Mouse (Mus musculus) brain, embryonic 18.5 days (tissue): ENCODE measurements around the gene Sertad4.

Source experiments
- DNase-seq: peaks from one replicate; pipeline ENCODE4 v3.0.0-alpha.2; 2012; ENCODE audit warnings: low read depth, low spot score

The Sertad4 gene

DNA sequence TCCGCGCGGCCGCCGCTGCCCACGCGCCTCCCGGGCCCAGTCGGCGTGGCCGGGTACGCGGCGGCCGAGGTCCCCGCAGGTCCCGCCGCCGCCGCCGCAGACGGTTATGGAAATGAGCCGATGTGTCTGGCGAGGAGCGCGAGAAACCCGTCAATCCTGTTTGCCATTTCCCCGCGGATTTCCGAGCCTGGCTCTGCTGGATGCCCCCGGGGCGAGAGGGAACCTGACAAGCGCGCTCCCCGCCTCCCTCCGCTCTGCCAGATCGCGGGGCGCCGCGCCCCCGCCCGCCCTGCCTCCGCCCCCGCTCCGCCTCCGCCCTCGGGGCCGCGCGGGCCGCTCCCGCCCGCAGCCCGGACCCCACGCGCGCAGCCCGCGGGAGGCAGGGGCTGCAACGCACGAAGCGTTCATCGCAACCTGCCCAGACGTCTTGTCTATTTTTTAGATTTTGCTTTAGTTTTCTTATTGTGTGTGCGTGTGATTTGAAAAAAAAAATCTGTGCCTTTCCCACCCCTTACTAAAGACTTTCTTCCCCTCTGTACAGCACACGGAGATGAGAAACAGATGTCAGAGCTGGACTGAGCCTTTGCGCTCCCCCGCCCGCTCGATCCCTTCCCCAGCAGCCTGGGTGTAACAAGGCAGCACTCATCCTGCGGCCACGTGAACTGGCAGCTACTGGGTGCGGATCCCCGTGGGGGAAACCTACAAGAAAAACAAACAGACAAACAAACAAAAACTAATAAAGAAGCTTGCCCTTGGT lies at the start of gene Sertad4:
TSS of gene Sertad4 (minus strand) at position 283 of the 757 bp plus-strand sequence.
- no peak for DNase-seq

DNA sequence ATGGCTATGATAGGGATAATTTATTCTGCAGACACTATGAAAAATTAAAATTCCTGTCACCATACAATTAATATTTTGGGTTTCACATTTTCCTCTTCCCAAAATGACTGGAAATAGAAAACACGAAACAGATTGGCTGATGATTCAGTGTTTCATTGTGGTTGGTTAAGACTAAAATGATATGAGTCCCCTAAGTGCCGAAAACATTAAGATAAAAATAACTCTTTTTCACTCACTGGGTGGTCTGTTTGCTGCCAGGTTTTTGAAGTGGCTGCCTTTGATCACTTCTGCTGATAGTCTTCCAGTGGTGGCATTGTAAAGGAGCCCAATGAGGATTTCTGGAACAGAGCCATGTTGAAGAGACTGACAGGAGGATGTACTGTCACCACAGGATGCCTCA lies 46.0 kb upstream of the Sertad4 start:
- no peak for DNase-seq

DNA sequence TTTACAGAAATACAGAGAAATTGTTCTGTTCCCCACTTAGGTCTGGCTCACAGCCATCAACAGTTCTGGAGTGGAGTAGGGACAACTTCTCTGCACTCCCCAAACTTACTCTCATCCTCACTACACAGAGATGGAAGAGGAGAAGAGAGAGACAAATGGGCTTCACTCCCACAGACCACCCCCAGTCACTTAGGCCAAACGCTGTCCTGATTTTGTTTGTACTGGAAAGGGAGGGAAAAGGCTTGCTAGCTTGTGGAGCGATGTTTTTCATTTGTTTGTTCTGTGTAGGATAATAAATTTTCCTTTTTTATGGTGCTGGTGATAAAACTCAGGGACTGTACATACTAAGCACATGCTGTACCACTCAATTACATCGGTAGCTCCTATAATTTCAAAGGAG lies 45.4 kb upstream of the Sertad4 start:
- no peak for DNase-seq

DNA sequence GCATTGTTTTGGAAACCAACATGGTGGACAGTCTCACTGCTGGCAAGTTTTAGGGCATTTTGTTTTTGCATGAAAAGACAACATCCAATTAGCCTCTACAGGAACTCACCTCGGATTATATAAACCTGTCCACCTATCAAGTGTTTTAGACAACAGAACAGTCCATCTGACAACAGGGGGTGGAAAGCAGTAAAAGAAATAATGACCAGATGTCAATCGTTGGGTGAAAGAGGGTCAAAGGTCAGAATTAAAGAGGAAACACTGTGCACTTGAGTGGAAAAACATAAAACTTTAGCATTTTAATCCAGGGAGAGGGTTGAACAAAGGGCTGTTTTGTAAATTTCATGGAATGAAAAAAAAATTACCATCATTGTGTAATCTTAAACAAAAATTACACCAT lies 43.2 kb upstream of the Sertad4 start:
- no peak for DNase-seq

DNA sequence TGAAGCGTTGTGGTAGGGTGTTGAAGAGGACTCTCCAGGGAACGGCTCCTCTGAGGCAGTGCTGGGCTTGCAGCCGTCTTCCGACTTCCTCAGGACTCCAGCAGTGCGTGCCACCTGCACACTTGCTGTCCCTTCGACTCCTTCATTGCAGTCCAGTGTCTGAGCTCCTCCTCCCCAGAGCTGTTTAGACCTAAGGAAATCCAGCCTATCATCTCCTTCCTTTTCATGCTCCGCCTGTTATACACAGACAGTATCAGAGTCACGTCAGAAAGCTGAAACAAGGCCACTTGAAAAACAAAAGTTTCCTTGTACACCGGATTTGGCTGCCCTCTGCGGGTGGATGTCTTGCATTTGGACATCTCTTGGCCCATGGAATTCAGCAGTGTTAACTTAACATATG lies 41.7 kb upstream of the Sertad4 start:
- DNase-seq: no peak

DNA sequence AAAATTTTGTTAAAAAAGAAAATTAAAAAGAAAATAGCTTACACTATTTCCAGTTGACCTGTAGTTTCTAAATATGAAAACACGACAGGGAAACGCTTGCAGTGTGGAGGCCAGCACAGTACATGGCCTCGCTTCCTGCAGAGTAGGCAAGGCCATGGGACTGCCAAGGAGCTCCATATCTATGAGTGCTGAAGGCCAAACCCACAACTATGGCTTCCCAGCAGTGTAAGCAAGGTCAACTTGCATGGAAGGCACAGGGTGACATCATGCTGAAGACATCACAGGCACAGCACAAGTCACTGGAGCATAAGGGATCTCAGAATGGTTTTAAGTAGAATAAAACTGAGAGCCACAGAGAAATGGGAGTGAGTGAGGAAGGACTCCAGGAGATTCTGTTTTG lies 40.5 kb upstream of the Sertad4 start:
- DNase-seq: no peak

DNA sequence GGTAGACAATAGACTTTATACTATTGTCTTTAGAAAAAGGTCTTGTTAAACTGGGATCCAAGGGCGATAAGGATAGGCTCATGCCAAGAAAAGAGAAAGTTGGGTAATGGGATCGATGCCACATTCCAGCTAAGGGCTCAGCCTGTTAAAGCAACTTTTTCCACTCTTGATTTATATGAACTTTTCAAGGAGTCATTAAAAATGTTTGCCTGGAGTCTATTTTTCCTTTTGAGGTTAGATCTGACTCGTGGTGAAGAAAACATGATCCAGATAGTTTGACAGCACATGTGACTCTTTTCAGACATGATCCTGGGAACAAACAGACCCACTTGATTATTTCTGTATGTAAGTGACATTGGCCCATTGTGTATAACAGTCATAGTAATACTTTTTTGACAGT lies 35.2 kb upstream of the Sertad4 start:
- DNase-seq: no peak

DNA sequence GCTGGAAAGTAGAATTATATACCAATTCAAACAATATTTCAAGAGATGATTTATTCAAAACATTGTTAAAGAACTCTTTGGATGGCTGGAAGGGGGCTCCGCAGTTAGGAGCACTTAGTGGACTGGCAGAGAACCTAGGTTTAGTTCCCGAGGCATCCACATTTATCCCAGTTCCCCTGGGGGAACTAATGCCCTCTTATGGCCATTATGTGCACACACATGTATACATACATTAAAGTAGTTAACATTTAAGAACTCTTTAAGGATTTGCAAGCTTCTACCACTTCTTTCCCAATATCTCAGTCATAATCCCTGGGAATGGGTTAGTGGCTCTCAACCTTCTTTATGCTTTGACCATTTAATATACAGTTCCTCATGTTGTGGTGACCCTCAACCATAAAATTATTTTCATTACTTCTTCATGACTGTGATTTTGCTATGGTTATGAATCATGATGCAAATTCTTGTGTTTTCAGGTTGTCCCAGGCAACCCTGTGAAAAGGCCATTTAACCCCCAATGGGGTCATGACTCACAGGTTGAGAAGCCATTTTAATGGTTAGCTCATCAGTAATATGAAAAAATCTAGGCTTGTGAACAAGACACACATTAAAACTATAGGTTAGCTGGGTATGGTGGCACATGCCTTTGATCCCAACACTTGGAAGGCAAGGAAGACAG lies 27.2 kb upstream of the Sertad4 start:
- DNase-seq: no peak

DNA sequence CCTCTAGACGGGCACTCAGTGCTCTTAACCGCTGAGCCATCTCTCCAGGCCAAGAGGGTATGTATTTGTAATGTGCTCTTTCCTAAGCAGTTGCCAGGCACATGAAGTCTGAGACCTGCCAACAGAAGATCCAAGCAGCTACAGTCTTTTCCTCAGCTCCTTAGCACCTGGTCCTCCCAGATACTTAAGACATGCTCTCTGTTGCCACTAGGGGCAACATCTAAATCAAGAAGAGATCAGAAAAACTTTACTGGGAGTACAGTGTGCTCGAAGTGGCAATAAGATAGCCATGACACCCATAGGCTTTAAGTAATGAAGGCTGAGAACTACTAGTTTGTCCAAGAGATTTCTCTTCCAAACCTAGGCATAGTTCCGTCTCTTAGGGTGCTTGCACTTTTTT lies 24.6 kb upstream of the Sertad4 start:
- DNase-seq: no peak

DNA sequence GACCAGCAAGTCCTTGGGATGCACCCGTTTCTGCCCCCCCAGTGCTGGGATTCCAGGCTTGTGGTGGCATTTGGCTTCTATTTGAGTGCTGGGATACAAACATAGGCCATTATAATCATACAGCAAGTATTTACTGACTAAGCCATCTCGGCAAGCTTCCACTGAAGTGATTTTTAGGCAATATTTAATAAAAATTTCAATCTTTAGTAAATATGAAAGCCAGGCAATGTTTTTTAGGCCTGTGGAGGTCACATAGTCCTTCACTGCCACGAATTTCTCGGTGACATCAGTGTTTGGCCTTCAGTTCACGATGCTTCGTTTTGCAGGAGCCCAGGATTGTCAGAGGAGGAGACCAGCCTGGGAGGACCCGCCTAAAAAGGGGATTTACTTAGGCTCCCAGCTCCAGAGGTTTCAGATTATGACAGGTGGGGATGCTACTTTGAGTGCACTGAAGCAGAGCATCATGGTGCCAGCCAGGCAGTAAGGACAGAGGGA lies 23.6 kb upstream of the Sertad4 start:
- DNase-seq: no peak

DNA sequence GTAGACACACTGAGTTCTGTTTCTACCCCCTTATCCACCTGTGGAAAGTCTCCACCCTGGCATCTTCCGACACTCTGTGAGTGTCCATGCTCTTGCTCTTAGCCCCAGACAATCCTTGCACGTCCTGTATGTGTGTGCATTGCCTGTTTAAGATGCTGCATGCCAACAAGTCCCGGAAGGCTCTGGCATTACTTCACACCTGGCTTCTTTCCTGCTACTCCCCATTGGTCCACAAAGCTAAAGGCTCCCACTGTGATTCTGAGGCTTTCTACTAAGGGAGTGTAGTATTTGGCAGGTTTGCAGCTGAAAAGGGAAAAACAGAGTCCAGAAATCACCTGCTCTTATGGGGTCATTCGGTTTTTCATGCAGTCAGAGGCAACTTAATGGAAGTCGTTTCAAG lies 17.3 kb upstream of the Sertad4 start:
- DNase-seq: no peak

DNA sequence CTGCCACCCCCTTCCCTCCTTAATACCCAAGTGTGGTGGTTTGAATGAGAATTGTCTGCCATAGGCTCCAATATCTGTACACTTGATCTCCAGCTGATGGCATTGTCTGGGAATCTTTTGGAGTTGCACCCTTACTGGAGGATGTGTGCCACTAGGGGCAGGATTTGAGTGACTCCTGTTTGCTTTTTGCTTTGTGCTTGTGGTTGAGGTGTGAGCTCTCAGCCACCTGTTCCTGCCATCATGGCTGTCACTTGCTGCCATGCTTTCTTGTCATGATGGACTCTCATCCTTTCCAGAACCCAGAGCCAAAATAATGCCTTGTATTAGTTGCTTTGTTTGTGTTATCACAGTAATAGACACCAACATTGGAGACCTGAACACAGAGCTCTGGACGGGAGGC lies 14.2 kb upstream of the Sertad4 start:
- DNase-seq: no peak

DNA sequence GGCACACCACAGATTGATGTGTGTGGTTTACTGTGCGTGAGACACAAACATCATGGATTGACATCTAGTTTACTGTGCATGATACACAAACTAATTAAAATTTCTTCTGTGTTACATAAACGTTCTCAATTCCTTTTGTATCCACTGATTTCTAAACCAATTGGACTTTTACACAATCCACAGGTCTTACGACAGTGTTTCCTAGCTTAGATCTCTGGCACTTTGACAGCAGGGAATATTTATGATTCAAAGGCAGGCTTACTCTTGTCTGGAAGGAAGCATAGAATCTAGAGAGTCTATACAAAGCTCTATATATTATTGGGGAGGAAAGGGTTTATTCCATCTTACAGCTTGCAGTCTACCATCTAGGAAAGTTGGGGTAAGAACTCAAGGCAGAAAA lies 8.9 kb upstream of the Sertad4 start:
- no peak for DNase-seq

DNA sequence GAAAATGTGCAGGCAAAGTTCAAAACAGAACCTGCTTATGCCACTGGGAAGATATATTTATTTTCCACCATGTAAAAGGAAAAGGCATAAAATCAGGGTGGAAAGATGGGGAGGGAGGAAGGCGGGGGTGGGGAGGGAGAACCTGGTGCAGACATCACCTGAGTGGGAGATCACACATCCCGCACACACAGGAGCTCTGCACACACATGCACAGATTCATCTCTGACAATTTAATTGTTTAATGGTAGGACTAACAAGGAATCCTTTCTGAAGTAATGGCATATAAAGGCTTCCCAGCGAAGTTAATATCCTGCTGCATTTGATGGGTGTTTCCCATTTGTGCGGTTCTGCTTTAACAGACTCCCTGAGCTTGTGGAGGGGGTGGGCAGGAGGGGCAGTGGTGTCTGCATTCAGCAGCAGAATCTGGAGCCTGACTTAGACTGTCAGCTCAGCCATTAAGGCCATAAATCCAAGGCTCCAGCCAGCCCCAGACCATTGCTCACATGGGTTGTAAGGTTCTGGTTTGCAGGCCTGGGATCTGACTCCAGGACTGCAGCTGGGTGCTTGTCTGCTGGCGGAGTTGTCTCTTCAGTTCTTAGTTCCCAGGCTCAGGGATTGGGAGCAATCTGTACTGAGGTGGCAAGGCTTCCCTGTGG lies 5.9 kb upstream of the Sertad4 start:
- DNase-seq: no peak

DNA sequence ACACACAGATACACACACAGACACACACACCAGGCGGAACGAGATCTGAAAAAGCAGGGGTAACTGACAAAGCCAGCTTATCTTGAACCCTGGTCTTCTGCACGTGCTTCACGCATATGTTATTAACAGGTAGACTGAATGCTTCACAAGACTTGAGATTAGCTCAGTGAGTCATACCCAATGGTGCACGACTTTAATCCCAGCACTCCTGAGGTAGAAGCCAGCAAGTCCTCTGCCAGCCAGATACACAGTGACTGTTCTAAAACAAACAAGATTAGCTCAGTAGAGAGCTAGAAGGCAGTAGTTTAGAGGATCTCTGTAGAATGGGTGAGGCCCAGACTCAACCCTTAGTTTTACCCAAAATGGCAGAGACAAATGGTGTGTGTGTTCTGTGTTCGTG lies 4.7 kb upstream of the Sertad4 start:
- no peak for DNase-seq

DNA sequence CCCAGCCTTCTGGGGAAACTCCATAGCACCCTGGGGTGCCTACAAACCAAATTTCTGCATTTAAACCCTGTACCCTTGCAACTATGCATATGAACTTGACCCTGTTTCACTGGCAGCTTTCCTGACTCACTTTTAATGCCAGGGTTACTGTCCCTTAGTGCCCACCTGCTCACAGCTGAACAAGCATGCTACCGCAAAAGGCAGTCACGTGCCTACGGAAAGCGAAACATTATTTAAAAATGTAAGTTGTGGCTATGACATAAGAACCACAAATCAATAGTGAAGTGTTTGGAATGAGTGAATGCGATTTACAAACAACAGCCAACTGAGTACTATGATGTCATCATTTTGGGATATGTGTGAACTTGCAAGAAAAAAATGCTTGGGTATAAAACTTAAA lies 2.0 kb upstream of the Sertad4 start:
- DNase-seq: no peak

DNA sequence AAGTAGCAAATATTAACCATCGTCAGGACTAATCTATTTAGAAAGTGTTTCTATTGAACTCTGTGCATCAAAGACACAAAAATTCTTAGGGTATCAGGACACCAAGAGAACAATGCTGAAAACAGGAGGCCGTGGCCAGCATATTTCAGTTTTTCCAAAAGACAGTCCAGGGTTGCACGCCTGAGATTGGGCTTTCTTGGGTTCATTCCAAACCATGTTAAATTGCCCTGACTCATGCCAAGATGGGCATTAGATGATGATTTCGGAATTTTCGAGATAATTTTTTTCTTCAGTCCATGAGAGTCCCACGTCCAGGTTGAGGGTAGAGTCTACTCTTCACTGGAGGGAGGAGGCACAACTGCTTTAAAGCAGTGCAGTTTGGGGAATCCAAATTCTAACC lies 1.4 kb upstream of the Sertad4 start:
- no peak for DNase-seq

DNA sequence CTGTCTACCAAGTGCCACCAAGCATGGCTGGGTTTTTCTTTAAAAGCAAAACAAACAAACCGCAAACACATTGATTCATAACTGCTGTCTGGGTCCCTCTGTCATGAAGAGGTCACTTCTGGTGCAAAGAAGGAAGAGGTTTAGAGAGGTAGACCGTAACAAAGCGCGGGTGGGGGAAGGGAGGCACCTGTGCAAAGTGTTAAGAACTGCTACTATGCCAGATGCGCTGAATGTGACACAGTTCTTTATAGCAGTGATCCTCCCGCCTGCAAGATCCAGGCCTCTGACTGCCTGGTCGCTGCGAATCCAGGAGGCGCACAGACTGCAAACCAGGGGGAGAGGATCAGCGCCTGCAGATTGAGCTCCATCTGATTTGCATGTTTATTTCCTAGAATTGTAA lies 855 bp upstream of the Sertad4 start:
- DNase-seq: no peak

DNA sequence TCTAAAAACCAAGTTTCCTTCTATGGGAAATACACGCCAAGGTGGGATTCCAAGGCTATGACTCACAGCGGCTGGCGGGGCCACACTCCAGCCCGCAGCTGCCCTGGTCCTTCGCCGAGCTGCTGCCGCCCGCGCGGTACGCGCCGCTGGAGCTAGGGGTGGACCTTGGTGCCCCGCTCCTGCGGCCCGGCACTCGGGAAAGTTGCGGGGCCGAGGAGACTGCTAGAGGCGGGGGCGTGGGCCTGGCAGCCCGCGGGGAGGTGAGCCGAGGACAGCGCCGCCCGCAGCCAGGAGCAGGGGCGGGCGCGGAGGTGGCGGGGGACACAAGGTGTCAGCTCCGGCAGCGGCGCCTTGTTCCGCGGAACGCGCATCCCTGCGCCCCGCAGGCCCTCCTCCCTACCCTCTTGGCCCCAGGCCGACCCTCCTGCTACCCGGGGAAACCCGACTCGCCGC lies 711 bp downstream of the Sertad4 start:
- DNase-seq: no peak

DNA sequence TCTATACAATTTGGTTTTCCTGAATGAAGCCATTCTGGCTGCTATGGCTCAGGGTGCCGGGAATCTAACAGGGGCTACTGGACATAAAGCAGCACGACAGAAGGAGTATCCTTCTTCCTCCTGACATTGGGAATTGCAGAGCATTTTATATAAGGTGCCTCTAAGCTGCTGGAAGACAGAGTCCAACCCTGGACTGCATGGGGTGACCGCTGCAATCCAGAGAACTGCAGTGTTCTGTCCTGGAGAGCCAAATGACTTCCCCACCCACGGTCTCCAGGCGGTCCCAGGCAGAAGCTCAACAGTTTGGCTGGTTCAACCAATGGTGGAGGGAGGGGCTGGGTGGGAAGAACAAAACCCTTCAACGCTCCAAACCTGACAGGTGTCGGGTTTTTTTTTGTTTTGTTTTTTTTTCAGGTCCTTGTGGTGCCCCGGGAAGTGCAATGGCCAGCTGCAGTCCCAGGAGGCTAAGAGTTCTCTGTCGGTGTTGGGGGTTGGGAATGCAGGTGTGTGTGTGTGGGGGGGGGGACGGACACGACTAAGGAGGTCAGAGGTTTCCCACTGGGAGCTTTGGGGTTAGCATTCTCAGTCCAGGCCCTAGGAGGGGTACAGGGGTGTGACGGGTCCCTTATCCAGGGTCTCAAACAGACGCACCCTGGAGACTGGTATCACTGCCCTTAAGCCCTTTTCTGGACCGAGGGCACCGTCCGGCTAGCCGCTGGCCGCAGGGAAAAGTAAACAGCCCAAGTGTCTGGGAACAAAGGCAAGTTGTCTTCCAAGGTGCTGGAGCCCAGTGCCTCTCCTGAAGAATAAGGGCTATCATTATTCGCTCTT lies 1.4 kb downstream of the Sertad4 start:
- no peak for DNase-seq

DNA sequence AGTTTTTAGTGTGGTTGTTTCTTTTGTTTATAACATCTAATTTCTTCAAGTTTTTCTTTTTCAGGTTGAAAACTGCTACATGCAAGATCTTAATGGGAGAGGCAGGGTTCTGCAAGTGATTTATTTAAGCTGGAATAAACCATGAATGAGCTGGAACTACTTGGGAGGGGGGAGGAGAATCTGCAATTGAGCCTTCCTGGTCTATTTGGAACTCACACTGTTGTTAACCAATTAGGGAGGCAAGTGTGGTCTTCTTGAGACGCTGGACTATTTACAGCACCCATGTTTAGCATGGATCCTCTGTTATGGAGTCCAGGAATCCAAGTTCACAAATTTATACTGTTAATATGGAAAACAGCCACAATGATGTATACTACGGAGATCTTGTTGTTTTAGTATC lies 2.1 kb downstream of the Sertad4 start:
- no peak for DNase-seq

DNA sequence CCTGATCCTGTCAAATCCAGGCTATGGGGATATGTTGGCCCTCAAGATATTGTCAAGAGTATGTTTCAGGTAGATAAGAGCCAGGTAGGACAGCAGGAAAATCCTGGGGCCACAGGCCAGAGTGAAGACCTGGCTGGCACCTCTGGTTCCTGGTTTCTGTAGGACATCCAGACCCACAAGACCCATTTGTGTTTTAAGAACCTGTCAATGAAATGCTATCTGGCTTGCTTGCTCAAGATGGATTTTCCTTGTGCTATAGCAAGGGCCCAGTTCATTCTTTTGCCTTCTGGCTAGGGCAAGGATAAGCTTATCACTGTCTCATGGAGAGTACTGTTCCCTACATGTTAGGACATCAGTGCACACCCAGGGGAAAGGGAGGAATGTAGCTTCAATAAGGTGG lies 3.5 kb downstream of the Sertad4 start:
- DNase-seq: no peak
